Mouse (Mus musculus) stomach, postnatal 0 days (tissue): ENCODE data around the gene Slx1b. TPM values are rescaled to one million over a fixed set of nuclear protein-coding genes. Genes with fewer than 3 reads are reported as not detected.

Experiments used
- ATAC-seq: fragments of 200-750 bp; cut with Nextera tagmentation; 2 replicates; pipeline ENCODE4 v1.8.0; 2017; ENCODE audit not compliant: low FRiP score, low TSS enrichment
- DNase-seq: peaks from one replicate; pipeline ENCODE4 v3.0.0-alpha.2; 2016; ENCODE audit warnings: low spot score
- H3K27ac ChIP-seq: fragments of 300-500 bp; sonication (generic); replicated peaks from 2 replicates; pipeline ENCODE4 v1.5.1; 2014; ENCODE audit warnings: mild to moderate bottlenecking, control low read depth
- H3K27me3 ChIP-seq: fragments of 300-500 bp; sonication (generic); 2 replicates; pipeline ENCODE4 v1.6.1; 2014; ENCODE audit warnings: low read length; ENCODE audit not compliant: control insufficient read depth, insufficient read depth
- H3K36me3 ChIP-seq: fragments of 300-500 bp; sonication (generic); 2 replicates; pipeline ENCODE4 v1.6.1; 2014; ENCODE audit warnings: low read length, mixed read lengths; ENCODE audit not compliant: control insufficient read depth, insufficient read depth
- H3K4me1 ChIP-seq: fragments of 300-500 bp; sonication (generic); replicated peaks from 2 replicates; pipeline ENCODE4 v1.6.1; 2014; ENCODE audit warnings: antibody characterized with exemption; ENCODE audit not compliant: control insufficient read depth, insufficient read depth
- H3K4me2 ChIP-seq: fragments of 300-500 bp; sonication (generic); replicated peaks from 2 replicates; pipeline ENCODE4 v1.6.1; 2014; ENCODE audit warnings: low read depth, mild to moderate bottlenecking, control low read depth, moderate library complexity
- H3K4me3 ChIP-seq: fragments of 300-500 bp; sonication (generic); 2 replicates; pipeline ENCODE4 v1.5.1; 2014; ENCODE audit warnings: low read depth, low read length, control low read depth
- H3K9ac ChIP-seq: fragments of 300-500 bp; sonication (generic); 2 replicates; pipeline ENCODE4 v1.6.1; 2014; ENCODE audit warnings: mild to moderate bottlenecking, low read length, control low read depth, mixed read lengths
- H3K9me3 ChIP-seq: fragments of 300-500 bp; sonication (generic); 2 replicates; pipeline ENCODE4 v1.6.1; 2016; ENCODE audit warnings: low read length; ENCODE audit not compliant: control insufficient read depth
- CTCF ChIP-seq: IDR thresholded peaks from 2 replicates; pipeline ENCODE4 v1.5.1; 2016; ENCODE audit warnings: antibody characterized with exemption, low read depth, mild to moderate bottlenecking, moderate library complexity
- EP300 ChIP-seq: optimal IDR thresholded peaks from 2 replicates; pipeline ENCODE3; 2016; ENCODE audit warnings: antibody characterized with exemption
- WGBS: fragments of 180-500 bp; shearing (Covaris S2); extraction: QIAGEN DNeasy Blood & Tissue Kit; methylation state at CpG from one replicate; pipeline ENCODE4 v1.1.7; 2014; 5-methylcytosine and 5-hydroxymethylcytosine counted together
- polyA plus RNA-seq: library from polyadenylated mRNA; unstranded; fragments of >200 nt; fragmentation: Nextera tagmentation; extraction: Ambion mirVana; gene quantifications from 2 replicates; pipeline ENCODE4 v1.2.1, GENCODE M21; 2015

Gene Slx1b
- polyA plus RNA-seq, 1 experiment from 2014 or later: 6.2 TPM

DNA sequence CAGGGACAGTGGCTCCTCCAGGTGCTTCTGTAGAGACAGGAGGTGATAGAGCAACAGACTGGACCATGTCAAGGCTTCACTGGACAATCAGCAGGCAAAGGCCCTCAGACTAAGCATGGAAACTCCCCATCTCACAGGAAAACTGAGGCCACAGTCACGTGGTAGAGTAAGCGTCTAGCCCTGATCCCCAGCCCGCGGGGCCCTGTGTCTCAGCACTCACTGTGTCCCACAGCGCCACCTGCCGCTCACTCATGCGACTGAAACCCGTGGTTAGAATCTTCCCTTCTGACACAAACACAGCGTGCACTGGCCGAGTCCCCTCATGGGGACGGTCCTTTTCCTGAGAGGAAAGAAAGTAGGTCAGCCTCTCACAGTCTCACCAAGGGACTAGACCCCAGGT, 5.5 kb upstream of the Slx1b start:
- Histone ChIP-seq H3K9ac (peak overlapping the region; percentile 8; the same call in 1 of the 2 replicates), H3K4me1 (no peaks in the 10 kb centered on the region; the same call in 1 of the 2 replicates)
- TF ChIP-seq EP300: no peak
- peak; percentile 91 for TF ChIP-seq CTCF

GRCm38 (mm10) chr7:126700063-126701015, 4.8 kb upstream of the Slx1b start:
- ATAC-seq (no peak; the same call in 1 of the 2 replicates), DNase-seq (no peak)
- H3K27me3 ChIP-seq: no peaks in the 10 kb centered on the region
- H3K9ac ChIP-seq: no peak overlapping the region
- TF ChIP-seq CTCF: no peak
- no peak overlapping the region for H3K4me3 ChIP-seq
- no peaks in the 10 kb centered on the region for H3K9me3 ChIP-seq
- H3K27ac ChIP-seq: no peak overlapping the region
- 80% methylated on average over 25 of the region's 25 CpGs for WGBS
- no peak overlapping the region for H3K4me2 ChIP-seq
- no peaks in the 10 kb centered on the region for H3K36me3 ChIP-seq
- H3K4me1 ChIP-seq: no peaks in the 10 kb centered on the region; the same call in 1 of the 2 replicates

More for the DNA sequence above, 5.5 kb upstream of the Slx1b start:
- under 1% methylated on average over 11 of the region's 11 CpGs for WGBS
- Histone ChIP-seq H3K27me3 (no peaks in the 10 kb centered on the region), H3K4me2 (no peak overlapping the region), H3K36me3 (no peaks in the 10 kb centered on the region), H3K4me3 (no peak overlapping the region), H3K9me3 (no peaks in the 10 kb centered on the region), H3K27ac (no peak overlapping the region)
- DNase-seq (peak; percentile 91), ATAC-seq (peak; percentile 69)

DNA sequence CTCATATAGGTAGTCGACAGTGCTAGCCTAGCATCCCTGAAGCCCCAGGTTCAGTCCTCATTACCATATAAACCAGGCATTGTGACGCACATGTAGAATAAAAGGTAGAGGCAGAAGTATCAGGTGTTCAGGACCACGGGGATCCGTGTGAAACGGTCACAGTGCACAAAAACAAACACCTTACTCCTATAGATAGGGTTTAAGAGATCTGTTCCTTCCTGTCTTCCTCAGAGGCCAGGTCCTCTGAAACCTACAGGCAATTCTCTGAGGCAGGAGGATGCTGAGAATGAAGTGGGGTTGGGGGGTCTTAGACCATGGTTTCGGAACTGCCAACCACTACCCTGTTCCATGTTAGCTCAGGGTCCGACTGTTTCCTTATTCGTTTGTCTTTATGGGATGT, 2.3 kb upstream of the Slx1b start:
- Histone ChIP-seq H3K9me3 (no peaks in the 10 kb centered on the region), H3K4me3 (no peak overlapping the region), H3K27ac (no peak overlapping the region), H3K36me3 (no peaks in the 10 kb centered on the region), H3K4me2 (no peak overlapping the region), H3K27me3 (no peaks in the 10 kb centered on the region), H3K9ac (no peak overlapping the region), H3K4me1 (no peaks in the 10 kb centered on the region; the same call in 1 of the 2 replicates)
- no peak for ATAC-seq
- WGBS: 94% methylated on average over 8 of the region's 8 CpGs
- DNase-seq: no peak
- TF ChIP-seq CTCF: no peak
- TF ChIP-seq EP300: no peak

DNA sequence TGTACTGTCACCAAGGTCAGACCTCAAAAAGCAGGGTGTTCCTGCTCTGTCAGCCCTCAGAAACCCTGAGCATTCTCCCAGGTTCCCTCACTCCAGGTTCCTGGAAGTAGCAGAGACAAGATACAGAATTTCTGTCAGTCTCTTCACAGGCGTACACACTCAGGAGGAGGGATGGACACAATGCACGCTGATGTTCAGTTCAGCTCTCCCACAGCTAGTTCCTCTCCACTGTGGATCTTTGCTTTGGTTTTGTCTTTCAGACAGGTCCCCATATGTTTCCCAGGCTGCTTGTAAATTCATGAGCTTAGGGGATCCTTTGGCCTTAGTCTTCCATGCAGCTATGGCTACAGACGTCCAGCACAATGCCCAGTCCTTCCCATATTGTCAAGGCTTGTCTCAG, 1.3 kb upstream of the Slx1b start:
- H3K27me3 ChIP-seq: no peaks in the 10 kb centered on the region
- H3K36me3 ChIP-seq: no peaks in the 10 kb centered on the region; the same call in none of the 2 replicates
- H3K4me3 ChIP-seq: peak overlapping the region; percentile 88; the same call in 1 of the 2 replicates
- no peaks in the 10 kb centered on the region; the same call in 1 of the 2 replicates for H3K4me1 ChIP-seq
- H3K9ac ChIP-seq: no peak overlapping the region; the same call in 1 of the 2 replicates
- no peak for DNase-seq
- H3K27ac ChIP-seq: no peak overlapping the region
- H3K9me3 ChIP-seq: no peaks in the 10 kb centered on the region
- no peak for TF ChIP-seq CTCF
- no peak for TF ChIP-seq EP300
- 72% methylated on average over 3 of the region's 3 CpGs for WGBS
- ATAC-seq: no peak
- H3K4me2 ChIP-seq: peak overlapping the region; percentile 96

GRCm38 (mm10) chr7:126696303-126696702, 719 bp upstream of the Slx1b start:
- Histone ChIP-seq H3K9me3 (no peaks in the 10 kb centered on the region), H3K36me3 (no peaks in the 10 kb centered on the region; the same call in none of the 2 replicates), H3K4me3 (peak overlapping the region; percentile 88), H3K27me3 (no peaks in the 10 kb centered on the region), H3K9ac (peak overlapping the region; percentile 77), H3K4me1 (no peaks in the 10 kb centered on the region; the same call in 1 of the 2 replicates), H3K27ac (no peak overlapping the region), H3K4me2 (peak overlapping the region; percentile 96)
- DNase-seq: no peak
- 4% methylated on average over 17 of the region's 17 CpGs for WGBS
- ATAC-seq: no peak
- TF ChIP-seq EP300 (no peak), CTCF (no peak)
